Comparison of ENCODE assay signal across 16 mouse cellular contexts in the genomic region with DNA sequence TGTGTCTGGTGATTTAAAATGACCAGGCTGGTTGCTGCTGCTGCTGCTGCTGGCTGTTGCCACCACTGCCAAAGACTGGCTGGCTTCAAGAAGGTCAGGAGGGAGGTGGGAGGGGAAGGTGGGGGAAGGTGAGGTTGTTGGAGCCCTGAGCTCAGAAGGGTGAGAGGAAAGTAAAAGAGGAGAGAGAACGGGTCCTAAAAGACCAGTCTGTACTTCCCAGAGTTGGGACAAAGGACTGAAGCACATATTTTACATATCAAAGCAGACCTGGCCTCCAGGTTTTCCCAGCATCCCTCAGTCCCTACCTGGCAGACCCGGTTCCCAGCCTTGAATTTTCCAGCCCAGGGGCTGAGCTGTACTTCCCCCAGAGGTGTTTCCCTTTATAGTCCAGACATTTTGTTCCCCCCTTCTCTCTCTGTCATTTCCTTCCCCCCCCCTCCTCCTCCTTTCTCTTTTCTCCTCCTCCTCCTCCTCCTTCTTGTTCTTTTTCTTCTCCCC. TPM values are rescaled to one million over a fixed set of nuclear protein-coding genes. Genes with fewer than 3 reads are reported as not detected.
DNase-seq lines count a peak whose midpoint lies in the region; ATAC-seq lines count a peak whose summit lies in the region.
"Had no signal": no experiment of that assay in that cellular context is flagged by ENCODE, and none has a peak within 500 bp of the region (broad histone marks: within the 10 kb centered on the region; RNA-seq: fewer than 3 reads in every experiment).

No protein-coding gene starts in this region.

- H3K9ac ChIP-seq in midbrain, embryonic 13.5 days (replicated peaks): no peak overlapping the region
- H3K9ac ChIP-seq: limb, embryonic 15.5 days had no signal

- 3% methylated on average over 2 of the region's 2 CpGs for WGBS in midbrain, embryonic 10.5 days
- WGBS in midbrain, embryonic 13.5 days: 0% methylated on average over 2 of the region's 2 CpGs
- 3% methylated on average over 2 of the region's 2 CpGs for WGBS in embryonic facial prominence, embryonic 10.5 days

- peak; percentile 14 for DNase-seq in embryo, embryonic 10.5 days (ENCODE audit: low spot score)
- DNase-seq in embryo, embryonic 10 days (ENCODE audit: low spot score): no peak
- no peak for DNase-seq in midbrain, embryonic 10.5 days (ENCODE audit: low spot score)
- DNase-seq in embryonic facial prominence, embryonic 10.5 days (ENCODE audit: low spot score): no peak
- peak; percentile 13 for DNase-seq in kidney, postnatal 14 days
- DNase-seq in natural killer cell, adult 2 months (ENCODE audit: low spot score in 2 of 2): no peak
- no peak for DNase-seq in cerebellum, postnatal 14 days
- DNase-seq: cerebellum, postnatal 10 days; gastrocnemius, postnatal 14 days; heart, postnatal 10 days; thymus, adult 18-20 months had no signal

- ATAC-seq in midbrain, embryonic 13.5 days: no peak
- ATAC-seq: hindbrain, embryonic 16.5 days had no signal

- H3K27ac ChIP-seq in midbrain, embryonic 10.5 days (replicated peaks): 0 out of 2 replicates have a peak overlapping the region, but pooled peaks have one; percentile 13
- H3K27ac ChIP-seq in midbrain, embryonic 13.5 days: no peak overlapping the region
- peak overlapping the region; percentile 63; the same call in 1 of the 2 replicates for H3K27ac ChIP-seq in embryonic facial prominence, embryonic 10.5 days (replicated peaks)
- H3K27ac ChIP-seq: limb, embryonic 15.5 days had no signal

- H3K9me3 ChIP-seq in midbrain, embryonic 10.5 days (replicated peaks): no peaks in the 10 kb centered on the region
- no peaks in the 10 kb centered on the region for H3K9me3 ChIP-seq in midbrain, embryonic 13.5 days
- H3K9me3 ChIP-seq in embryonic facial prominence, embryonic 10.5 days: no peaks in the 10 kb centered on the region
- H3K9me3 ChIP-seq: limb, embryonic 15.5 days had no signal

- H3K4me2 ChIP-seq in midbrain, embryonic 13.5 days (replicated peaks): no peak overlapping the region
- H3K4me2 ChIP-seq: limb, embryonic 15.5 days had no signal

- no peaks in the 10 kb centered on the region for H3K36me3 ChIP-seq in midbrain, embryonic 10.5 days
- H3K36me3 ChIP-seq in midbrain, embryonic 13.5 days: no peaks in the 10 kb centered on the region
- no peaks in the 10 kb centered on the region for H3K36me3 ChIP-seq in embryonic facial prominence, embryonic 10.5 days (replicated peaks)
- H3K36me3 ChIP-seq: limb, embryonic 15.5 days had no signal

- H3K4me3 ChIP-seq in midbrain, embryonic 10.5 days: no peak overlapping the region
- H3K4me3 ChIP-seq in midbrain, embryonic 13.5 days (replicated peaks): no peak overlapping the region
- no peak overlapping the region for H3K4me3 ChIP-seq in embryonic facial prominence, embryonic 10.5 days
- H3K4me3 ChIP-seq: erythroblast, embryonic 14.5 days; limb, embryonic 15.5 days had no signal

- H3K27me3 ChIP-seq in midbrain, embryonic 10.5 days (ENCODE audit: low read depth, poor library complexity, severe bottlenecking): 0 out of 2 replicates have a peak, but pooled peaks cover 7% of the 10 kb centered on the region
- no peaks in the 10 kb centered on the region for H3K27me3 ChIP-seq in midbrain, embryonic 13.5 days
- no peaks in the 10 kb centered on the region for H3K27me3 ChIP-seq in embryonic facial prominence, embryonic 10.5 days (replicated peaks; ENCODE audit: low read depth, poor library complexity, severe bottlenecking)
- H3K27me3 ChIP-seq: CH12.LX; limb, embryonic 15.5 days had no signal

- peaks cover 17% of the 10 kb centered on the region for H3K4me1 ChIP-seq in midbrain, embryonic 10.5 days
- peaks cover 4% of the 10 kb centered on the region; the same call in 1 of the 2 replicates for H3K4me1 ChIP-seq in midbrain, embryonic 13.5 days (replicated peaks)
- H3K4me1 ChIP-seq in embryonic facial prominence, embryonic 10.5 days: peaks cover 17% of the 10 kb centered on the region

RNA-seq across cellular contexts. Expression of gene Tes, which starts 32.7 kb away (rescaled TPM):
- polyA plus RNA-seq in midbrain, embryonic 10.5 days (2016; fragmentation: Nextera tagmentation; extraction: Ambion mirVana): 30.7 and 33.2 TPM in 2 replicates
- 25.5 and 27.2 TPM in 2 replicates for polyA plus RNA-seq in midbrain, embryonic 13.5 days (2015; fragmentation: Nextera tagmentation; extraction: Ambion mirVana)
- 72.0 and 84.9 TPM in 2 replicates for polyA plus RNA-seq in embryonic facial prominence, embryonic 10.5 days (2016; fragmentation: Nextera tagmentation; extraction: Ambion mirVana)

Comparison
In these comparisons a context has a peak if more than half of its experiments do, and no peak if none do; other contexts are left out.
1. DNase-seq: peak in embryo, embryonic 10.5 days (single experiment) and kidney, postnatal 14 days (single experiment); none in embryo, embryonic 10 days (single experiment), midbrain, embryonic 10.5 days (single experiment), embryonic facial prominence, embryonic 10.5 days (single experiment), natural killer cell, adult 2 months (0 of 2) and cerebellum, postnatal 14 days (0 of 2).